Mouse (Mus musculus) CH12.LX (cell line): Measurements from ENCODE around the gene Ggt7. TPM values are rescaled to one million over a fixed set of nuclear protein-coding genes. Genes with fewer than 3 reads are reported as not detected.

ENCODE experiments used
- DNase-seq: peaks from one replicate; pipeline ENCODE4 v3.0.0-alpha.2; 2013; ENCODE audit errors: extremely low read depth
- H3K27ac ChIP-seq: 2 replicates; pipeline ENCODE4 v1.5.1; 2012; ENCODE audit warnings: low read depth, mild to moderate bottlenecking, control low read depth, moderate library complexity; ENCODE audit not compliant: insufficient read depth
- H3K27me3 ChIP-seq: replicated peaks from 2 replicates; pipeline ENCODE3; 2012; ENCODE audit warnings: inconsistent platforms
- H3K36me3 ChIP-seq, 2 experiments: replicated peaks in 1 of 2; 2 replicates each; pipeline versions ENCODE3 to v1.6.1; 2012; ENCODE audit warnings: inconsistent platforms in 1 of 2, low read length in 1 of 2, mild to moderate bottlenecking in 1 of 2, mixed read lengths in 1 of 2, moderate library complexity in 1 of 2; ENCODE audit not compliant: control insufficient read depth in 1 of 2, insufficient read depth in 1 of 2
- H3K4me1 ChIP-seq, 2 experiments: 2 replicates each; pipeline ENCODE4 v1.6.1; 2012; ENCODE audit warnings: inconsistent platforms in 1 of 2, moderate library complexity in 1 of 2; ENCODE audit not compliant: insufficient read depth in 2 of 2, control insufficient read depth in 1 of 2
- H3K4me2 ChIP-seq: 2 replicates; pipeline ENCODE4 v1.6.1; 2012; ENCODE audit warnings: low read depth, mild to moderate bottlenecking, control low read depth; ENCODE audit not compliant: poor library complexity, insufficient read depth, severe bottlenecking
- H3K4me3 ChIP-seq, 3 experiments: fragments of 150-350 bp in 1 of 3; sonication (generic) in 1 of 3; replicated peaks in 1 of 3; 2 replicates each; pipeline versions ENCODE3 to v1.5.1; 2011 to 2012; ENCODE audit warnings: low read depth in 2 of 3, low read length in 2 of 3, mild to moderate bottlenecking in 2 of 3, moderate library complexity in 2 of 3, control low read depth in 1 of 3, improper control_type of control experiment in 1 of 3, inconsistent platforms in 1 of 3, mixed read lengths in 1 of 3; ENCODE audit not compliant: poor library complexity in 1 of 3
- H3K79me2 ChIP-seq: replicated peaks from 2 replicates; pipeline ENCODE4 v1.6.1; 2012; ENCODE audit warnings: mild to moderate bottlenecking, moderate library complexity; ENCODE audit not compliant: control insufficient read depth, poor library complexity, insufficient read depth, severe bottlenecking; ENCODE audit errors: extremely low read depth
- H3K9ac ChIP-seq: 2 replicates; pipeline ENCODE4 v1.6.1; 2012; ENCODE audit warnings: low read depth, mild to moderate bottlenecking, control low read depth, moderate library complexity; ENCODE audit not compliant: insufficient read depth
- H3K9me3 ChIP-seq: replicated peaks from 2 replicates; pipeline ENCODE3; 2012; ENCODE audit warnings: low read length, inconsistent platforms, mixed read lengths
- CHD1 ChIP-seq: IDR thresholded peaks from 2 replicates; pipeline ENCODE4 v1.6.1; 2012; ENCODE audit warnings: low read depth, low read length, improper control_type of control experiment, inconsistent platforms
- EP300 ChIP-seq: IDR thresholded peaks from 2 replicates; pipeline ENCODE4 v1.6.1; 2011; ENCODE audit warnings: low read length, improper control_type of control experiment
- ETS1 ChIP-seq: conservative IDR thresholded peaks from 2 replicates; pipeline ENCODE4 v1.6.1; 2012; ENCODE audit warnings: low read depth, mild to moderate bottlenecking, inconsistent platforms, low read length, improper control_type of control experiment, moderate library complexity
- KAT2A ChIP-seq: IDR thresholded peaks from 2 replicates; pipeline ENCODE4 v1.6.1; 2012; ENCODE audit warnings: low read length, improper control_type of control experiment, inconsistent platforms; ENCODE audit not compliant: insufficient replicate concordance
- MAX ChIP-seq: IDR thresholded peaks from 2 replicates; pipeline ENCODE4 v1.6.1; 2011; ENCODE audit warnings: low read length, improper control_type of control experiment
- POLR2A ChIP-seq: IDR thresholded peaks from 2 replicates; pipeline ENCODE4 v1.6.1; 2011; ENCODE audit warnings: low read depth, mild to moderate bottlenecking, improper control_type of control experiment, low read length
- RAD21 ChIP-seq: IDR thresholded peaks from 2 replicates; pipeline ENCODE4 v1.6.1; 2011; ENCODE audit warnings: low read depth, mild to moderate bottlenecking, low read length, improper control_type of control experiment, moderate library complexity
- SMC3 ChIP-seq: IDR thresholded peaks from 2 replicates; pipeline ENCODE4 v1.6.1; 2011; ENCODE audit warnings: low read depth, low read length, improper control_type of control experiment
- TBP ChIP-seq: conservative IDR thresholded peaks from 2 replicates; pipeline ENCODE4 v1.6.1; 2011; ENCODE audit warnings: low read depth, low read length, improper control_type of control experiment
- USF2 ChIP-seq: conservative IDR thresholded peaks from 2 replicates; pipeline ENCODE4 v1.6.1; 2011; ENCODE audit warnings: low read depth, low read length, improper control_type of control experiment
- dilution Hi-C: fragments of 300-500 bp; cut with MboI; formaldehyde crosslinking; loops from 2 replicates; pipeline ENCODE4 v1.14.3; 2020; ENCODE audit warnings: low sequenced_read_pairs; ENCODE audit not compliant: extremely low pct_unique_long_range_greater_than_20kb, extremely low pct_ligation_motif_present
- in situ Hi-C: fragments of 300-500 bp; cut with MboI; formaldehyde crosslinking; loops from 3 replicates; pipeline ENCODE4 v1.14.3; 2019; ENCODE audit warnings: low sequenced_read_pairs, low pct_ligation_motif_present, low pct_unique_long_range_greater_than_20kb, mixed read lengths
- polyA plus RNA-seq: library from polyadenylated mRNA; unstranded; fragments of >175 nt; gene quantifications from 2 replicates; pipeline ENCODE4 v1.2.1, GENCODE M21; 2012; ENCODE audit warnings: low read depth; ENCODE audit not compliant: insufficient read length
- total RNA-seq, 2 experiments: library from RNA; depleted of rRNA; stranded (reverse); fragments of 300-350 nt in 1 of 2; fragments of >200 nt in 1 of 2; gene quantifications; 2 replicates each; pipeline ENCODE4 v1.2.3; 2012 to 2014

Gene Ggt7
- total and polyA plus RNA-seq, 3 experiments, result 1.7 to 16.5 (median 2.9) TPM

- H3K4me1 ChIP-seq, result peaks cover 0 to 5% of the 10 kb centered on the region in 2 experiments; a peak in 2 of 4 replicates
Measured at GRCm38 (mm10) chr2:155524378-155524777, 6.3 kb upstream of the Ggt7 start.

GRCm38 (mm10) chr2:155523706-155524105, 5.7 kb upstream of the Ggt7 start:
- Histone ChIP-seq H3K4me3 (no peak overlapping the region), H3K9ac (no peak overlapping the region), H3K4me2 (no peak overlapping the region), H3K9me3 (no peaks in the 10 kb centered on the region), H3K4me1 (peaks cover 3 to 9% of the 10 kb centered on the region in 2 experiments; a peak in 3 of 4 replicates), H3K79me2 (no peaks in the 10 kb centered on the region), H3K36me3 (no peaks in the 10 kb centered on the region), H3K27ac (no peak overlapping the region), H3K27me3 (no peaks in the 10 kb centered on the region)
- dilution Hi-C loops, result no loop called here
- no peak for DNase-seq
- TF ChIP-seq KAT2A (no peak), RAD21 (no peak), MAX (no peak), TBP (no peak), ETS1 (no peak)
- in situ Hi-C loops, result loop anchor here (25.0 kb wide), 1 partner anchor 239 kb away; the partner anchor contains the start of gene Procr

More at GRCm38 (mm10) chr2:155524378-155524777, 6.3 kb upstream of the Ggt7 start:
- H3K4me3 ChIP-seq, result no peak overlapping the region
- H3K9ac ChIP-seq, result no peak overlapping the region
- in situ Hi-C loops (loop anchor here (25.0 kb wide), 1 partner anchor 238 kb away; the partner anchor contains the start of gene Procr), dilution Hi-C loops (no loop called here)
- no peaks in the 10 kb centered on the region for H3K36me3 ChIP-seq
- no peak for TF ChIP-seq SMC3
- no peak for TF ChIP-seq USF2
- H3K9me3 ChIP-seq, result no peaks in the 10 kb centered on the region
- DNase-seq, result no peak
- no peak overlapping the region for H3K4me2 ChIP-seq
- no peaks in the 10 kb centered on the region for H3K27me3 ChIP-seq
- H3K79me2 ChIP-seq, result no peaks in the 10 kb centered on the region
- H3K27ac ChIP-seq, result no peak overlapping the region

GRCm38 (mm10) chr2:155518531-155519270, 664 bp upstream of the Ggt7 start:
- TF ChIP-seq SMC3, result no peak
- no peak for TF ChIP-seq EP300
- TF ChIP-seq CHD1, result 0 out of 2 replicates have a peak, but pooled peaks have one; percentile 72
- TF ChIP-seq POLR2A, result no peak
- Histone ChIP-seq H3K79me2 (no peaks in the 10 kb centered on the region), H3K9ac (peak overlapping the region; percentile 62), H3K36me3 (no peaks in the 10 kb centered on the region), H3K9me3 (no peaks in the 10 kb centered on the region), H3K27ac (no peak overlapping the region), H3K4me2 (peak overlapping the region; percentile 72), H3K4me3 (peak overlapping the region; percentile 59 to 87 (median 79)), H3K27me3 (peaks cover 34% of the 10 kb centered on the region), H3K4me1 (peaks cover 3 to 23% of the 10 kb centered on the region in 2 experiments; a peak in 3 of 4 replicates)
- dilution Hi-C loops (no loop called here), in situ Hi-C loops (loop anchor here (5.0 to 25.0 kb wide), 3 partner anchors 74 to 244 kb away; partner anchors contain the start of genes Gss and Procr)
- DNase-seq, result no peak
